Mouse (Mus musculus): ENCODE data around the gene Nrbp1.

Nrbp1 gene

GRCm38 (mm10) chr5:31240637-31241521 lies at the start of gene Nrbp1, which contains the start of gene Gm9970:
Gene Nrbp1 (plus strand): TSS chr5:31240864.
Gene Gm9970 (minus strand): TSS chr5:31241232.
- CTCF ChIA-PET = interaction anchor here (0.7 to 0.8 kb wide), 2 partner anchors 50 to 64 kb away, joined by 3 to 4 read pairs; partner anchors contain the start of gene Ift172

GRCm38 (mm10) chr5:31192045-31192938 lies 48.4 kb upstream of the Nrbp1 start:
- CTCF ChIA-PET = interaction anchor here (0.8 kb wide), 1 partner anchor 135 kb away, joined by 3 read pairs; no protein-coding TSS in a partner anchor

- CTCF ChIA-PET = interaction anchor here (0.8 kb wide), 1 partner anchor 134 kb away, joined by 3 read pairs; no protein-coding TSS in a partner anchor
These were observed 47.6 kb upstream of the Nrbp1 start, which contains the start of the genes Snx17 and Eif2b4 for GRCm38 (mm10) chr5:31192939-31193630. Gene Snx17 (plus strand): TSS chr5:31193227. Gene Eif2b4 (minus strand): TSS chr5:31193430.

GRCm38 (mm10) chr5:31193631-31194281 lies 46.9 kb upstream of the Nrbp1 start:
- CTCF ChIA-PET = no interaction called here

- CTCF ChIA-PET = interaction anchor here (0.5 to 0.6 kb wide), 2 partner anchors 485 to 1564 kb away, joined by 3 read pairs; no protein-coding TSS in a partner anchor
These were observed 45.9 kb upstream of the Nrbp1 start for GRCm38 (mm10) chr5:31194486-31195485.

GRCm38 (mm10) chr5:31195671-31196070 lies 45.0 kb upstream of the Nrbp1 start:
- CTCF ChIA-PET = interaction anchor here (0.6 kb wide), 2 partner anchors 35 to 1563 kb away, joined by 3 read pairs; no protein-coding TSS in a partner anchor

- CTCF ChIA-PET = no interaction called here
These were observed 44.5 kb upstream of the Nrbp1 start for GRCm38 (mm10) chr5:31196207-31196606.

- CTCF ChIA-PET = no interaction called here
These were observed 43.6 kb upstream of the Nrbp1 start for GRCm38 (mm10) chr5:31197072-31197471.

- CTCF ChIA-PET = no interaction called here
These were observed 42.5 kb upstream of the Nrbp1 start for GRCm38 (mm10) chr5:31198170-31198569.

GRCm38 (mm10) chr5:31198616-31199320 lies 41.9 kb upstream of the Nrbp1 start:
- CTCF ChIA-PET = no interaction called here

- CTCF ChIA-PET = no interaction called here
These were observed 41.3 kb upstream of the Nrbp1 start for GRCm38 (mm10) chr5:31199321-31199892.

- CTCF ChIA-PET = no interaction called here
These were observed 40.8 kb upstream of the Nrbp1 start for GRCm38 (mm10) chr5:31199893-31200292.

- CTCF ChIA-PET = no interaction called here
These were observed 40.3 kb upstream of the Nrbp1 start for GRCm38 (mm10) chr5:31200327-31200768.

- CTCF ChIA-PET = no interaction called here
These were observed 39.5 kb upstream of the Nrbp1 start for GRCm38 (mm10) chr5:31201042-31201741.

- CTCF ChIA-PET = no interaction called here
These were observed 38.7 kb upstream of the Nrbp1 start, which contains the start of gene Zfp513 for GRCm38 (mm10) chr5:31201742-31202590. Gene Zfp513 (minus strand): TSS chr5:31202303.

- CTCF ChIA-PET = no interaction called here
These were observed 37.7 kb upstream of the Nrbp1 start for GRCm38 (mm10) chr5:31202933-31203332.

GRCm38 (mm10) chr5:31203866-31204265 lies 36.8 kb upstream of the Nrbp1 start:
- CTCF ChIA-PET = interaction anchor here (1.1 kb wide), 1 partner anchor 11 kb away, joined by 3 read pairs; no protein-coding TSS in a partner anchor
